Mouse (Mus musculus) T-cell, adult 2 months (primary cell): ENCODE results near the gene Suv39h1.
"Not testable (repeated sequence)": the region's sequence is repeated elsewhere in the genome, so short reads cannot be mapped to it uniquely, and the experiment has no call there.

ENCODE experiments used
- DNase-seq: peaks from one replicate; pipeline ENCODE4 v3.0.0; 2022; ENCODE audit warnings: low spot score

Suv39h1 gene

GRCm38 (mm10) chrX:8074430-8075014, at the start of gene Suv39h1:
Suv39h1 (minus strand) TSS chrX:8074760.
- DNase-seq = peak; percentile 97

GRCm38 (mm10) chrX:8123821-8124470, 49.4 kb upstream of the Suv39h1 start:
- no peak for DNase-seq

DNA sequence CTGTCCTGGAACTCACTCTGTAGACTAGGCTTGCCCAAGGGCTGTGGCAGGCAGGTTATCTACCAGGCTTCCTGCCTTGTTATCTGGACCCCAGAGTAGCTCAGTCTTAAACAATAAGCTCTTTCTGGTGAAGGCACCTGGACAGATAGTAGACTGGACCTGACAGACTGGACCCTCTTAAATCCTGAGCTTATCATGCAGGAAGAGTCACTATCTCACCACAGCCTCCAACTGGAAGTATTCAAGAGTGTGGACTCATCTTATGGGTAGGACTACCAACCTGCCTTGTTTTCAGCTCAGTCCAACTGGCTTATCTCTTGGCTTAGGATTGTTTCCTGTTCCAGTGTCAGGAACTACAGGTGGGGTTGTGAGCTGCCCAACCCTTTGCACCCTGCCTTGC, 42.7 kb upstream of the Suv39h1 start:
- DNase-seq = no peak

GRCm38 (mm10) chrX:8115275-8115674, 40.7 kb upstream of the Suv39h1 start:
- DNase-seq = no peak

GRCm38 (mm10) chrX:8105019-8105418, 30.5 kb upstream of the Suv39h1 start:
- no peak for DNase-seq

DNA sequence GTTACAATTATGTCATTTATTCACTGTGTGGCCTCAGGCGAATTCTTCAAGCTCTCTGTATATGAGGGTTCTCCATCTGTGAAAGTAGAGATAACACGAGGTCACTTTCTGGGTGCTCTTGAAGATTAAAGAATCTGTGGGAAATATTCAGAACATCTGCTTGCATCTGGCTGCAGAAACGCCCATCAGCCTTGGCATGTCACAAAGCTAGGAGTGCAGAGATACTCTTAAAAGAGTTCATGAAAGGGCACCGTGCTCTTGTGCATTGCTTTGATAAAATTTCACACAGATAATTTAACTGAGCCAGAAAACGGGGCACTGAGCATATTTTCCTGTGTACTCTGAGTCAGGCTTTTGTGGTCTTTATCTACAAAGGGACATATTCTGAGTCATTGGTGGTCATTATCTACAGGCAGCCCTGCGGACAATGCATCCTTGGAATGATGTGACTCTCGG, 27.7 kb upstream of the Suv39h1 start:
- no peak for DNase-seq

- no peak for DNase-seq
Measured at GRCm38 (mm10) chrX:8101017-8101416, 26.5 kb upstream of the Suv39h1 start.

GRCm38 (mm10) chrX:8099435-8099834, 24.9 kb upstream of the Suv39h1 start:
- no peak for DNase-seq

DNA sequence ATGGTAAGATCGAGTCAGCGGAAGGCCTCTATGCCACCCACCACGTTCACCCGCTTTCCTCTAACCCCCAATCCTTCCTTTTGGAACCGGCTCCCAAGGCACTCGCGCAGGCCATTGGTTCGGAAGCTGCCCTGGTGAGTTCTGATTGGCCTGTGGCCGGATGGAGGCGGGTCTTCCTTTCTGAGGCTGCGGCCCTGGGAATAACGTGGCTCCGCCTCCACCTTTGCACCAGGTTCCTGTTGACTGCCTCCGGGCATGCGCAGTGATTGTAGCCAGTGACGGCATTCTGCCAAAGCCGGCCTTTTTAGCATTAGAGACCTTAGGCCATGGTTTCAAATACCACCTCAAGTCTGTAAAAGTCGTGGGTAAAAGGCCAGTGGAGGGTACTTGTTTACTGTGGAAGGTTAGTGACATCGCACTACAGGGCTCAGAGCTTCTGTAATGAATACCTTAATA, 22.3 kb upstream of the Suv39h1 start:
- DNase-seq = peak; percentile 96

GRCm38 (mm10) chrX:8096068-8096786, 21.7 kb upstream of the Suv39h1 start:
- DNase-seq = peak; percentile 88

GRCm38 (mm10) chrX:8095546-8095945, 21.0 kb upstream of the Suv39h1 start:
- DNase-seq = no peak

- not testable (repeated sequence) for DNase-seq
Measured at GRCm38 (mm10) chrX:8090954-8091347, 16.4 kb upstream of the Suv39h1 start.

GRCm38 (mm10) chrX:8090346-8090953, 15.9 kb upstream of the Suv39h1 start, which contains the start of gene Was:
Was (minus strand) TSS chrX:8090498.
- peak; percentile 68 for DNase-seq

- DNase-seq = no peak
Measured at GRCm38 (mm10) chrX:8089746-8090145, 15.2 kb upstream of the Suv39h1 start.

DNA sequence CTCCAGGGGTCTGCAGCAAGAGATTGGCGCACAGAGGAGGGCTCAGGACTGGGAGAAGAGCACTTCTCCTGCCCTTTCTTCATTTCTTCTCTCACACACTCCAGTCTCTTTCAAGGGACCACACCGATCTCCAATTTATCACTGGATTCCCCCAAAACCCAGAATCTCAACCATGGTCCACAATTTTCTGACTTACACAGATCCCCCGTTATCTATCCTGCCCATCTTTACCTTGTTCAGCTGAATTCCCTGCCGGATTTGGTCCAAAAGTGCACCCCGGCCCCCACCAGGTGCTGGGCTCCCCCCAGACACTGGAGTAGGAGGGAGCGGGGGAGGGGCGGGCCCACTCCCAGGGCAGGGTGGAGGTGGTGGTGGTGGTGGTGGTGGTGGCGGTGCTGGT, 11.1 kb upstream of the Suv39h1 start:
- no peak for DNase-seq

DNA sequence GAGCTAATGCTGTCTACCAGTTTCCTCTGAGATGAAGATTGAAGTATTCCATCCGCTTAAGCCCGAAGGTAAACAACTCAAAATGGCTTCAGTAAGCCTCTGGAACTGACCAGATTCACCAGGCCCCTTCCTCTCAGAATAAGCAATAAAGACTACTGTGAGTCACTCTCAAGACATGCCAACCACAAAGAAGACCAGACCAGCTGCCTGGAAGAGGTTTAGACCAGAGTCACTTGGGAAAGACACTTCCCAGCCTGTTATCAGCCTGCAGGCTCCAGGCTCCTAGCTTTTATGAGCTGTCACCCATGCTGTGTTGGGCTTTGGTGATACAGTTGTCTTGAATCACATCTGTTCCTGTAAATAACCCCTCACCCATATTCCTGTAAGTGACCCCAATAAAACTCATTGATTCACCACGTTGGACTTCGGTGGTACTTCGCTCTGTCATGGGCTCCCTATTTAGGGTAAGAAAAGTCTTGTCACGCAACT, 10.3 kb upstream of the Suv39h1 start:
- DNase-seq = no peak

GRCm38 (mm10) chrX:8075104-8075503, 544 bp upstream of the Suv39h1 start:
- DNase-seq = no peak

- DNase-seq = peak; percentile 17
Measured at GRCm38 (mm10) chrX:8073881-8074429, 605 bp downstream of the Suv39h1 start.

- no peak for DNase-seq
Measured at GRCm38 (mm10) chrX:8069166-8069565, 5.4 kb downstream of the Suv39h1 start.

GRCm38 (mm10) chrX:8051044-8051781, 23.3 kb downstream of the Suv39h1 start:
- not testable (repeated sequence) for DNase-seq

- peak; percentile 1 for DNase-seq
Measured at GRCm38 (mm10) chrX:8033009-8033408, 41.6 kb downstream of the Suv39h1 start.
